Mouse (Mus musculus) E14TG2a.4 (cell line): Measurements from ENCODE around the gene Efcc1.

ENCODE experiments used
- CTCF ChIP-seq: conservative IDR thresholded peaks from 2 replicates; pipeline ENCODE4 v1.5.1; 2014; ENCODE audit warnings: low read length
- POU5F1 ChIP-seq: IDR thresholded peaks from 2 replicates; pipeline ENCODE4 v1.6.1; 2014; ENCODE audit warnings: low read length, borderline replicate concordance

DNA sequence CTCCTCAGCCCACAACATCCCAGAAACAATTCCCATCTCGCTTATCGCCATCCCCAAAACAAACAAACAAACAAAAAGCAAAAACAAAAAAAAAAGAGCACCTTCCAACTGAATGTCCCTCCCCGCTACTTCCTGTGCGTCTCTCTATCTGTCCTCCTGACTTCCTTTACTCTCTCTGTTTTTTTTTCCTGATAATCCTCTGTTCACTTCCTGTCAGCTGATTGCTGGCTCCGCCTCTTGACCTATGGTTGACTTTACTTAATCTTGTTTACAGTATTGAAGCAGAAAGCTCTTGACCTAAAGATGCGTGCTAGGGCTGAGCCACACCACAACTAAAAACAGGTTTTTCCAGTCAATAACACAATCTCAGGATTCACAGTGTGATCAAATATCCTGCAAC is 17.9 kb downstream of the Efcc1 start:
- TF ChIP-seq CTCF (no peak), POU5F1 (no peak)
